Mouse (Mus musculus) small intestine, adult 2 months (tissue): ENCODE measurements around the gene Zkscan14. TPM values are rescaled to one million over a fixed set of nuclear protein-coding genes. Genes with fewer than 3 reads are reported as not detected.
"Not testable (repeated sequence)": the region's sequence is repeated elsewhere in the genome, so short reads cannot be mapped to it uniquely, and the experiment has no call there.

Source experiments
- H3K27ac ChIP-seq: fragments of 200-500 bp; 2 replicates; pipeline ENCODE4 v1.5.1; 2012; ENCODE audit warnings: low read depth, low read length, control low read depth, inconsistent platforms; ENCODE audit not compliant: insufficient read depth
- H3K27me3 ChIP-seq: fragments of 200-500 bp; 2 replicates; pipeline ENCODE4 v1.6.1; 2012; ENCODE audit warnings: mild to moderate bottlenecking, moderate library complexity, low read length, inconsistent platforms; ENCODE audit not compliant: control insufficient read depth, insufficient read depth
- H3K36me3 ChIP-seq: fragments of 200-500 bp; 2 replicates; pipeline ENCODE4 v1.6.1; 2012; ENCODE audit warnings: mild to moderate bottlenecking, low read length, control low read depth, inconsistent platforms; ENCODE audit not compliant: control insufficient read depth, insufficient read depth
- H3K4me1 ChIP-seq: fragments of 200-500 bp; 2 replicates; pipeline ENCODE4 v1.6.1; 2012; ENCODE audit warnings: low read length, inconsistent platforms, mixed read lengths; ENCODE audit not compliant: control insufficient read depth, insufficient read depth, insufficient read length
- H3K4me3 ChIP-seq: fragments of 200-500 bp; 2 replicates; pipeline ENCODE4 v1.5.1; 2012; ENCODE audit warnings: low read depth, mild to moderate bottlenecking, control low read depth, inconsistent platforms, low read length, moderate library complexity
- CTCF ChIP-seq: fragments of 200-500 bp; IDR thresholded peaks from 2 replicates; pipeline ENCODE4 v1.5.1; 2012; ENCODE audit warnings: low read depth, mild to moderate bottlenecking, control low read depth, inconsistent platforms, low read length, moderate library complexity, mixed read lengths; ENCODE audit not compliant: insufficient replicate concordance, insufficient read length; ENCODE audit errors: extremely low read depth
- POLR2A ChIP-seq: fragments of 200-500 bp; IDR thresholded peaks from 2 replicates; pipeline ENCODE4 v1.6.1; 2012; ENCODE audit warnings: low read depth, mild to moderate bottlenecking, control low read depth, inconsistent platforms, low read length, moderate library complexity
- WGBS: fragments of 180-500 bp; shearing (Covaris S2); methylation state at CpG from one replicate; pipeline ENCODE4 v1.1.7; 2018; 5-methylcytosine and 5-hydroxymethylcytosine counted together
- polyA plus RNA-seq: library from polyadenylated mRNA; depleted of rRNA; stranded (reverse); fragments of >200 nt; gene quantifications from 2 replicates; pipeline ENCODE4 v1.2.3, GENCODE M21; 2012

Zkscan14 gene
- polyA plus RNA-seq, 1 experiment = 2.9 TPM

DNA sequence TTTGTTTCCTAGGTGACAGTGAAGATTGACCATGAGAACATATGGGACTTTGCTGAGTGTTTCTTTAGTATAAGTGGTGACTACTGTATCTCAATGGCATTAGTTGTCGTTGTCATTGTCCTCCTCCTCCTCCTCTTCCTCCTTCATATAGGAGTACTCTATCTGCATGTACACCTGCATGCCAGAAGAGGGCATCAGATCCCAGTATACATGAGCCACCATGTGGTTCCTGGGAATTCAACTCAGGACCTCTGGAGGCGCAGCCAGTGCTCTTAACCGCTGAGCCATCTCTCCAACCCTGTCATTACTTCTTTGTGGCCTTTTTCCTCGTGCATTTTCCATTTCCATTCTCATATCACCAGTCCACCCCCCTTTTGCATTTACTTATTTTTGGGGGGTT is 13.0 kb upstream of the Zkscan14 start:
- H3K27ac ChIP-seq = no peak overlapping the region
- TF ChIP-seq POLR2A (no peak), CTCF (peak; percentile 38; the same call in 1 of the 2 replicates)
- no peak overlapping the region for H3K4me3 ChIP-seq
- H3K27me3 ChIP-seq = no peaks in the 10 kb centered on the region
- H3K36me3 ChIP-seq = peaks cover 19% of the 10 kb centered on the region
- 56% methylated on average over 4 of the region's 4 CpGs for WGBS
- H3K4me1 ChIP-seq = peaks cover 5% of the 10 kb centered on the region

DNA sequence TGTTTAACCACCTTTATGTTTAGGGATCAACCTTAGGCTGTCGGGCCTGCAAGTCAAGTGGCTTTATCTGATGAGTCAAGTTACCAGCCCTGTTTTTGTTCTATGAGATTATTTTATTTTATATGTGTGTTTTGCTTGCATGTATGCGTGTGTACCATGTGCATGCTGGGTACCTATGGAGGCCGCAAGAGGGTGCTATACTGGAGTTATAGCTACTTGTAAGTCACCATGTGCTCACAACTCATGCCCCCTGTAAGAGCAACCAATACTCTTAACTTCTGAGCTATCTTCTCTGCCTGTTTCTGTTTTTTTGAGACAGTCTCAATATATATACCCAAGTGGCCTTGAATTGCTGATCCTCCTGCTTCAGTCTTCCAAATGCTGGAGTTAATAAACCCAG is 11.8 kb upstream of the Zkscan14 start:
- Histone ChIP-seq H3K4me1 (peaks cover 5% of the 10 kb centered on the region), H3K36me3 (peaks cover 16% of the 10 kb centered on the region), H3K4me3 (no peak overlapping the region), H3K27ac (no peak overlapping the region), H3K27me3 (no peaks in the 10 kb centered on the region)
- TF ChIP-seq CTCF (no peak), POLR2A (no peak)
- 88% methylated on average over 3 of the region's 3 CpGs for WGBS

DNA sequence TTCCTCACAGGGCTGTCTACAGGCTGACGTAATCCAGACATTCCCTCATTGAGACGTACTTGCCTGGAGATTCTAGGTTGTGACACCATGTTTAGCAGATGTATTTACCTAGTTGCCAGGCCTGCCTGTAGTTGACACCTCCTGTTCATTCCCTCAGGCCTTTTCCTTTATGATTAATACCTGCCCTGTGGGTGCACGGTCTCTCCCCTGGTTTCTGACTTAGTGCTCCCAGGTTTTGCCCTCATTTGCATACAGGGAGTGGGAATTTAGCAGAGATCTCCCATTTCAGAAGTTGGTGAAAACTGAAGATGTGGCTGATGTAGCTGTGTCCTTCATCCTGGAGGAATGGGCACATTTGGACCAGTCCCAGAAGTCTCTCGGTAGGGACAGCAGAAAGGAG is 10.5 kb upstream of the Zkscan14 start:
- no peak overlapping the region for H3K27ac ChIP-seq
- no peaks in the 10 kb centered on the region for H3K27me3 ChIP-seq
- TF ChIP-seq CTCF = no peak
- no peak for TF ChIP-seq POLR2A
- no peak overlapping the region for H3K4me3 ChIP-seq
- H3K4me1 ChIP-seq = no peaks in the 10 kb centered on the region
- H3K36me3 ChIP-seq = peaks cover 12% of the 10 kb centered on the region
- WGBS = 90% methylated on average over 4 of the region's 4 CpGs

DNA sequence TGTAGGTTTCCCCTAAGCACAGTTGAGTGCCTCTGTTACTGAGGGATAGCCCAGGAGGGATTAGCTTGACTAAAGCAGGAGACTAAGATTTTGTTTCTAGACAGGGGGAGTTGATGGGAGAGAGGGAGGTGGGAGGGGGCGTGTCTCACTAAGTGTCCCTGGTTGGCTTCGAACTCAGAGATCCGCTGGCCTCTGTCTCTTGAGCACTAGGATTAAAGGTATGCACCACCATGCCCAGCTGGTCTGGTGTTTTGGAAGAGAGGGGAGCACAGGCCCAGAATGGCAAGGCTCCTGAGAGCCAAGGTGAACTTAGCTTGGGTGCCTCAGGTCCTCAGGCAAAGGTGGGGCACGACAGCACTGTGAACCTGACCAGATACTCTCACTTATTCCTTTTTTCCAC is 9.7 kb upstream of the Zkscan14 start:
- WGBS = 93% methylated on average over 4 of the region's 4 CpGs
- Histone ChIP-seq H3K36me3 (peaks cover 13% of the 10 kb centered on the region), H3K4me1 (no peaks in the 10 kb centered on the region), H3K27ac (no peak overlapping the region), H3K27me3 (no peaks in the 10 kb centered on the region), H3K4me3 (no peak overlapping the region)
- TF ChIP-seq CTCF (no peak), POLR2A (no peak)

DNA sequence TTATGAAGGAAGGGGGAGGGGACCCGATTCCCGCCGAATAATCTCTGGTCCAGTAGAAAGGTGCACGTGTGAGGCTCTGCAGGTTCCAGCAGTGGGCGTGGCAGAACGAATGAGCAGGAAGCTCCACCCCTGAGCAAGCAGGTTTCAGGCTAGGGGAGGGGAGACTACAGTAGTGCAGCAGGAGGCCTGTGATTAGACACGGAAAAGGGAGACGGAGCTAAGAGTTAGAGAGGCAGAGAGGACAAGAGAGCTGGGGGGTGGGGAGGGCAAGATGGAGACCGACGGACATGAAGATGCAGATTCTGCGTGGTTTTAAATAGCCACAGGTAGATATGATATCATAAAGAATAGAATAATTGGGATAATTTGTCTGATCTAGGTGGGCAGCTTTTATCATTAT is 6.7 kb upstream of the Zkscan14 start:
- H3K27ac ChIP-seq, H3K4me1 ChIP-seq, H3K27me3 ChIP-seq, H3K4me3 ChIP-seq: not testable (repeated sequence)
- WGBS = 27% methylated on average over 11 of the region's 11 CpGs
- peaks cover 13% of the 10 kb centered on the region for H3K36me3 ChIP-seq

DNA sequence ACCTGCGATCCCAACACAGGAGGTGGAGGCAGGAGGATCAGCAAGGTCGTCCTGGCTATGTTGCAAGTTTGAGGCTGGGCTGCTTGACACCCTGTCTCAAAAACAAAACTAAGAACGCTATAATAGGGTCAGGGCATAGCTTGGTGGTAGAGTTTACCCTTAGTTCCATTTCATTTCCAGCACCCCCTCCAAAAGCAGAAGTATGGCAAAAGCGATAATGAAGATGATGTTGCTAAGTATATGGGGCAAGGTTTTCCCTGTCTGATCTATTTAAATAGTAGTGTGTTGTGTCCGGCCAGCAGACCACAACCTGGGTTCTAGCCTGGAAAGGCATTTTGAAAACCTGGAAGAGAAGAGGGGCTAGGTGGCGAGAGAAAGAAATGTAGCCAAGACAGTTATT is 6.3 kb upstream of the Zkscan14 start:
- peaks cover 13% of the 10 kb centered on the region for H3K36me3 ChIP-seq
- TF ChIP-seq POLR2A = no peak
- TF ChIP-seq CTCF = no peak
- no peak overlapping the region for H3K27ac ChIP-seq
- H3K4me3 ChIP-seq = no peak overlapping the region
- peaks cover 7% of the 10 kb centered on the region for H3K4me1 ChIP-seq
- 63% methylated on average over 6 of the region's 6 CpGs for WGBS
- H3K27me3 ChIP-seq = no peaks in the 10 kb centered on the region

DNA sequence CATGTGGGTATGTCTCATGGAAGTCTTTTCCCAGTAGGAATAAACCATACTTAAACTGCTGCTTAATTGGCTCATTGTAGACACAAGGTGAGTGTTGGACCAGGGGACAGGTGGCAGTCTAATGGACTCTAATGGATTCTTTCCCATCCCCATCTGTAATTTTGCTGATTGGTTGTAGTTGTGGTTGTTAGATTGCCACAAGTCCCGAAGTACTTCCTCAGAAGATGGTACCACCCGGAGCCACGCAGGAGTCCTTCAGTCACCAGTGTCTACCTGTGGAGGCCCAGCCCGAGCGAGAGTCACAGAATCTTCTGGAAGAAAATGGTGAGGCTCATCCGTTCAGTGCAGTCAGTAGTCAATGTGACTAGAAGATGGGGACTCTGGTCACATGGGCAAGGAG is 5.7 kb upstream of the Zkscan14 start:
- peaks cover 7% of the 10 kb centered on the region for H3K4me1 ChIP-seq
- 96% methylated on average over 6 of the region's 6 CpGs for WGBS
- TF ChIP-seq CTCF (no peak), POLR2A (no peak)
- no peaks in the 10 kb centered on the region for H3K27me3 ChIP-seq
- H3K36me3 ChIP-seq = peaks cover 9% of the 10 kb centered on the region
- no peak overlapping the region for H3K4me3 ChIP-seq
- no peak overlapping the region for H3K27ac ChIP-seq

DNA sequence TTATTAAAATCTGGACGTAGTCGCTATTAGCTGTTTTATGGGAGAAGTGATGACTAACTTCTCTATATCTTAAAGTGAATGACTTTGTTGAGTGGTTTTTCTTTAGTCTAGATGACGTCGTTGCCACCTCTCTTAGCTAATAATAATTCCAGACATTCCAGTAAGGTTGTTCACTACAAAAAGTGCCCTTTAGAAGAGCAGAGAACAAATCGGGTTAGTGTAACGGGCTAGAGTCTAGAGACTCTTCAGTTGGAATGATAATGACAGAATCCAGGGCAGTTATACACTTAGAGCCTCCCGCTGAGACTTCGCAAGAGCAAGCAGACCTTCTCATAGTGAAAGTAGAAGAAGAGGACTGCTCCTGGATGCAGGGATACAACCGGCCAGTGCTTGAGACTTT is 3.4 kb upstream of the Zkscan14 start:
- Histone ChIP-seq H3K4me3 (peak overlapping the region; percentile 47), H3K36me3 (peaks cover 5% of the 10 kb centered on the region), H3K4me1 (peaks cover 7% of the 10 kb centered on the region), H3K27ac (no peak overlapping the region), H3K27me3 (no peaks in the 10 kb centered on the region)
- WGBS = 5% methylated on average over 9 of the region's 9 CpGs
- TF ChIP-seq POLR2A = no peak
- TF ChIP-seq CTCF = no peak
